Mouse (Mus musculus) bone marrow macrophage, adult 2 months (primary cell): Measurements from ENCODE around the gene Sart3.

Experiments
- CTCF ChIP-seq: IDR thresholded peaks from 2 replicates; pipeline ENCODE4 v1.5.1; 2012; ENCODE audit warnings: low read depth, mild to moderate bottlenecking, low read length, moderate library complexity
- POLR2A ChIP-seq: IDR thresholded peaks from 2 replicates; pipeline ENCODE4 v1.6.1; 2012; ENCODE audit warnings: mild to moderate bottlenecking, low read depth, low read length, borderline replicate concordance

- no peak for TF ChIP-seq POLR2A
- TF ChIP-seq CTCF, result no peak
These were observed 42.7 kb upstream of the Sart3 start for GRCm38 (mm10) chr5:113815041-113815389.
